Mouse (Mus musculus): ENCODE measurements around the gene Arnt. TPM values are rescaled to one million over a fixed set of nuclear protein-coding genes. Genes with fewer than 3 reads are reported as not detected.

Arnt gene
- polyA plus RNA-seq, 1 experiment from 2014 or later: 22.7 TPM

DNA sequence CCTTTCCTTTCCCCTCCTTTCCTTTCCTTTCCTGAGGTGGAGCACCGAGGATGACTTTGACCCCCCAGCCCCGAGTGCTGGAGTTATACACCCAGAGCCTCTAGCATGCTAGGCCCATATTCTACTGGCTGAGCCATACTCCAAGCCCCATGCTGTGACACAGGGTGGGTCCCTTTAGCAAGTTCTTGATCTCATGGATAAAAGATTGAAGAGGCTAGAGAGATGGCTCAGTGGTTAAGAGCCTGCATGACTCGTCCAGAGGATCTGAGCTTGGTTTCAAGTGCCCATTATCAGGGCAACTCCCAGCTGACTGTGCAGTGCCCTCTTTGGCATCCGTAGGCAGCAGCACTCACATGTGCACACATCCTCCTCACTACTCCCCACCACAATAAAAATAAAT lies 11.1 kb downstream of the Arnt start:
- 68% methylated on average over 4 of the region's 4 CpGs for WGBS

DNA sequence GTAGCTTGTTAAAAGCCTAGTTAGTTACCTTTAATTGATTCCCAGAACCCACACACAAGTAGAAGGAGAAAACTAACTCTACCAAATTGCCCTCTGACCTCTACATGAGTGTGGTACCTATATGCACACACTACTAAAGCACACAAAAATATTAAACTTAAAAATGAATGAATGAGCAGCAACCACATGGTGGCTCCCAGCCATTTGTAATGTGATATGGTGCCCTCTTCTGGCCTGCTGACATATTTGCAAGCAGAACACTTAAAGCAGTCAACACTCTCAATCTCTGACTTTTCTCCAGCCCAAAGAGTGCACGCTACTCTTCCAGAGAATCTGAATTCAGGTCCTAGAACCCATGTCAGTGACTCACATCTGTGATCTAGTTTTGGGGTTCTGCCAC lies 16.2 kb downstream of the Arnt start:
- peak; percentile 79 for ATAC-seq
- peaks cover 3% of the 10 kb centered on the region; the same call in 1 of the 2 replicates for H3K36me3 ChIP-seq (ENCODE audit: insufficient read depth, low read length)

More for the DNA sequence above, 11.1 kb downstream of the Arnt start:
- no peak for TF ChIP-seq CTCF (IDR thresholded peaks at IDR 0.05)
- no peak for TF ChIP-seq EP300 (IDR thresholded peaks at IDR 0.05)
- H3K27ac ChIP-seq (ENCODE audit: low read length): no peak overlapping the region
- no peaks in the 10 kb centered on the region for H3K4me1 ChIP-seq (ENCODE audit: insufficient read depth, low read depth, low read length)
- H3K9ac ChIP-seq (replicated peaks; ENCODE audit: low read depth): no peak overlapping the region
- no peak for DNase-seq (ENCODE audit: low spot score)
- no peaks in the 10 kb centered on the region for H3K36me3 ChIP-seq (ENCODE audit: insufficient read depth, low read length)
- H3K4me2 ChIP-seq (replicated peaks; ENCODE audit: low read depth, low read length): no peak overlapping the region
- ATAC-seq: no peak
- no peaks in the 10 kb centered on the region for H3K9me3 ChIP-seq (ENCODE audit: low read length)
- H3K4me3 ChIP-seq (ENCODE audit: low read depth, low read length): no peak overlapping the region
- no peaks in the 10 kb centered on the region for H3K27me3 ChIP-seq (replicated peaks; ENCODE audit: insufficient read depth, low read length)

DNA sequence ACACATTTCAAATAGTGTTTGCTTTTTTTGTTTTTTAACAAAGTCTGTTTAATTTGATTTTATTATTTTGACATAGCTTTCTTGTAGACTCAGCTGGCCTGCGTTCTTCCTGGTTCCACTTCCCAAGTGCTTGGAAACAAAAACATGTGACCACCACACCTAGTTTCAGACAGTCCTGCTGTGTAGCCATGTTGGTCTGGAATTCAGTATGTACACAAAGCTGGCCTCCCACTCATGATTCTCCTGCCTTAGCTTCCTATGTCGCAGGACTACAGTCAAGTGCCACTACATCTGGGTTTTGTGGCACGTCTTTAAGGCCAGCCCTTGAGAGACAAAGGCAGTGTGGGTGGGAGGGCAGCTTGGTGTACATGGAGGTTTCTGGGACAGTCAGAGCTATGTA lies 16.7 kb downstream of the Arnt start:
- Histone ChIP-seq H3K36me3 (ENCODE audit: insufficient read depth, low read length) (peaks cover 3% of the 10 kb centered on the region; the same call in 1 of the 2 replicates), H3K4me3 (ENCODE audit: low read depth, low read length) (no peak overlapping the region), H3K9ac (replicated peaks; ENCODE audit: low read depth) (no peak overlapping the region), H3K27ac (ENCODE audit: low read length) (no peak overlapping the region), H3K4me2 (replicated peaks; ENCODE audit: low read depth, low read length) (no peak overlapping the region), H3K4me1 (ENCODE audit: insufficient read depth, low read depth, low read length) (no peaks in the 10 kb centered on the region), H3K27me3 (replicated peaks; ENCODE audit: insufficient read depth, low read length) (no peaks in the 10 kb centered on the region), H3K9me3 (ENCODE audit: low read length) (no peaks in the 10 kb centered on the region)
- 67% methylated on average over 3 of the region's 3 CpGs for WGBS
- ATAC-seq (peak; percentile 94), DNase-seq (ENCODE audit: low spot score) (peak; percentile 80)
- TF ChIP-seq EP300 (IDR thresholded peaks at IDR 0.05) (peak; percentile 13; the same call in 1 of the 2 replicates), CTCF (IDR thresholded peaks at IDR 0.05) (no peak)

More for the DNA sequence above, 16.2 kb downstream of the Arnt start:
- no peak overlapping the region for H3K9ac ChIP-seq (replicated peaks; ENCODE audit: low read depth)
- no peak for TF ChIP-seq EP300 (IDR thresholded peaks at IDR 0.05)
- peak; percentile 88 for TF ChIP-seq CTCF (IDR thresholded peaks at IDR 0.05)
- no peak overlapping the region for H3K27ac ChIP-seq (ENCODE audit: low read length)
- 37% methylated on average over 1 of the region's 1 CpGs for WGBS
- no peaks in the 10 kb centered on the region for H3K4me1 ChIP-seq (ENCODE audit: insufficient read depth, low read depth, low read length)
- no peak overlapping the region for H3K4me2 ChIP-seq (replicated peaks; ENCODE audit: low read depth, low read length)
- no peaks in the 10 kb centered on the region for H3K9me3 ChIP-seq (ENCODE audit: low read length)
- DNase-seq (ENCODE audit: low spot score): peak; percentile 88
- H3K4me3 ChIP-seq (ENCODE audit: low read depth, low read length): no peak overlapping the region
- H3K27me3 ChIP-seq (replicated peaks; ENCODE audit: insufficient read depth, low read length): no peaks in the 10 kb centered on the region

DNA sequence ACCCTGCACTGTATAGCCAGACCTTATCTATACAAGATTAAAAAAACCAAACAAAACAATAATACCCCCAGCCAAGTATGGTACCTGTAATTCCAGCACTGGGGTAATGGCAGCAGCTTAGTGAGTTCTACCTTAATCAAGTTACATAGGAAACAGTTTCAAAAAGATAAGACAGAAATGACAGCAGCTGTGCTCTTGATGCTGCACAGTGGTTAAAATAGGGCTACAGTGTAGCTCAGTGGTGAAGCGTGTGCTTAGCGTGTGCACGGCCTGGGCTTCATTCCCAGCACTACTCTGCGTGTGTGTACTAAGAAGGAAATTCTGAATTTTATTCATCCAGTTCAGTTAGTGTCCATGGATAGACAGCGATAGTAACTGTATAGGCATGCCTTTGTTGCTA lies 22.2 kb downstream of the Arnt start:
- H3K36me3 ChIP-seq (ENCODE audit: insufficient read depth, low read length): peaks cover 3% of the 10 kb centered on the region; the same call in 1 of the 2 replicates
- no peak overlapping the region for H3K4me3 ChIP-seq (ENCODE audit: low read depth, low read length)
- TF ChIP-seq CTCF (IDR thresholded peaks at IDR 0.05) (no peak), EP300 (IDR thresholded peaks at IDR 0.05) (no peak)
- no peak overlapping the region for H3K27ac ChIP-seq (ENCODE audit: low read length)
- ATAC-seq: no peak
- H3K4me2 ChIP-seq (replicated peaks; ENCODE audit: low read depth, low read length): no peak overlapping the region
- no peak overlapping the region for H3K9ac ChIP-seq (replicated peaks; ENCODE audit: low read depth)
- H3K4me1 ChIP-seq (ENCODE audit: insufficient read depth, low read depth, low read length): 0 out of 2 replicates have a peak, but pooled peaks cover 3% of the 10 kb centered on the region
- WGBS: 97% methylated on average over 5 of the region's 5 CpGs
- DNase-seq (ENCODE audit: low spot score): no peak
- no peaks in the 10 kb centered on the region for H3K9me3 ChIP-seq (ENCODE audit: low read length)
- H3K27me3 ChIP-seq (replicated peaks; ENCODE audit: insufficient read depth, low read length): no peaks in the 10 kb centered on the region

DNA sequence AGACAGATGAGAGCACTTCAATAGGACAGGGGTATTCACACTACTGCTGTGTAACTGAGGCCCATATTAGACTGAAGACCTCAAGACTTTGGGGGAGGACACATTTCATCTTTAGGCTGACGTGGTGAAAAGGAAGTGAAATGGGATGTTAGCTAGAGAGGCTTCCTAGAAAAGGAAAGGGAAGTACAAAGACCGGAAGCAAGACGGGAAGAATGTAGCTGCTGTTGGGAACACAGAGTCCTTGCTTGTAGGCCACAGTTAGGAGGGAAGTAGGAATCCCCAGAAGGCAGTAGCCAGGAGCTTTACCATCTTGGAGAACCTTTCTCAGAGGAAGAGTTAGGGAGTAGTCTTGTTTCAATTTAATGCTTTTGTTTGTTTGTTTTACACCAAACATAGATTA lies 23.6 kb downstream of the Arnt start:
- H3K4me2 ChIP-seq (replicated peaks; ENCODE audit: low read depth, low read length): no peak overlapping the region
- H3K4me3 ChIP-seq (ENCODE audit: low read depth, low read length): no peak overlapping the region
- H3K27me3 ChIP-seq (replicated peaks; ENCODE audit: insufficient read depth, low read length): no peaks in the 10 kb centered on the region
- peak; percentile 72 for DNase-seq (ENCODE audit: low spot score)
- H3K9me3 ChIP-seq (ENCODE audit: low read length): no peaks in the 10 kb centered on the region
- 0 out of 2 replicates have a peak, but pooled peaks cover 3% of the 10 kb centered on the region for H3K4me1 ChIP-seq (ENCODE audit: insufficient read depth, low read depth, low read length)
- TF ChIP-seq CTCF (IDR thresholded peaks at IDR 0.05): no peak
- peak; percentile 93 for TF ChIP-seq EP300 (IDR thresholded peaks at IDR 0.05)
- peak overlapping the region; percentile 47 for H3K27ac ChIP-seq (ENCODE audit: low read length)
- H3K9ac ChIP-seq (replicated peaks; ENCODE audit: low read depth): no peak overlapping the region
- WGBS: 46% methylated on average over 3 of the region's 3 CpGs
- peaks cover 6% of the 10 kb centered on the region; the same call in 1 of the 2 replicates for H3K36me3 ChIP-seq (ENCODE audit: insufficient read depth, low read length)
- ATAC-seq: peak; percentile 58

DNA sequence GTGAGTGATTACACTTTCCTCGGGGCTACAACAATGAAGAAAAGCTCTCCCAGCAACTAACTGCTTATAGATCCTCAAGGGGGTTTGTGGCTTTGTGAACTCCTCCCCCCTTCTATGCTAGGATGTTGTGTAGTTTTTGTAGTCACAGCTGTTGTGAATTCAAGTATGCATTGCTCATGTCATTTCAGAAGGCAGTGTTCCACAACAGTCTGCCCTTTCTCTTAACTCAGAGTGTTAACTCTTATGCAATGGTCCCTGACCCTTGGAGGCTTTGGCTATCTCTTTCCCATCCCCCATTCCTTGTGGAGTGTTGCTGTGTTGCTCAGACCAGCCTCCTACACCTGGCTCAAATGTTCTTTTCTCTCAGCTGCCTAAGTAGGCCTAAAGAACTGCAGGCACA lies 25.2 kb downstream of the Arnt start:
- Histone ChIP-seq H3K27me3 (replicated peaks; ENCODE audit: insufficient read depth, low read length) (no peaks in the 10 kb centered on the region), H3K4me1 (ENCODE audit: insufficient read depth, low read depth, low read length) (0 out of 2 replicates have a peak, but pooled peaks cover 3% of the 10 kb centered on the region), H3K36me3 (ENCODE audit: insufficient read depth, low read length) (0 out of 2 replicates have a peak, but pooled peaks cover 3% of the 10 kb centered on the region), H3K9ac (replicated peaks; ENCODE audit: low read depth) (no peak overlapping the region), H3K4me2 (replicated peaks; ENCODE audit: low read depth, low read length) (no peak overlapping the region), H3K9me3 (ENCODE audit: low read length) (no peaks in the 10 kb centered on the region), H3K27ac (ENCODE audit: low read length) (no peak overlapping the region), H3K4me3 (ENCODE audit: low read depth, low read length) (no peak overlapping the region)
- DNase-seq (ENCODE audit: low spot score) (peak; percentile 35), ATAC-seq (peak; percentile 48; the same call in 1 of the 2 replicates)
- 67% methylated on average over 1 of the region's 1 CpGs for WGBS
- TF ChIP-seq EP300 (IDR thresholded peaks at IDR 0.05): no peak
- no peak for TF ChIP-seq CTCF (IDR thresholded peaks at IDR 0.05)
